Mouse (Mus musculus): ENCODE measurements at regions not wholly inside any gene's neighbourhood (a gene's known extent, or its start where the extent isn't known, plus 50 kb on each side); places are given as distances from the start of the nearest gene placed in this dataset.

- DNase-seq = no peak
Measured at GRCm38 (mm10) chr11:38034526-38035286, 798.9 kb upstream of the Tenm2 start.

- DNase-seq = no peak
Measured at GRCm38 (mm10) chr11:38021704-38022103, 785.9 kb upstream of the Tenm2 start.

GRCm38 (mm10) chr11:37978131-37978530, 742.4 kb upstream of the Tenm2 start:
- no peak for DNase-seq

GRCm38 (mm10) chr11:37936439-37937134, 700.8 kb upstream of the Tenm2 start:
- DNase-seq = no peak

DNA sequence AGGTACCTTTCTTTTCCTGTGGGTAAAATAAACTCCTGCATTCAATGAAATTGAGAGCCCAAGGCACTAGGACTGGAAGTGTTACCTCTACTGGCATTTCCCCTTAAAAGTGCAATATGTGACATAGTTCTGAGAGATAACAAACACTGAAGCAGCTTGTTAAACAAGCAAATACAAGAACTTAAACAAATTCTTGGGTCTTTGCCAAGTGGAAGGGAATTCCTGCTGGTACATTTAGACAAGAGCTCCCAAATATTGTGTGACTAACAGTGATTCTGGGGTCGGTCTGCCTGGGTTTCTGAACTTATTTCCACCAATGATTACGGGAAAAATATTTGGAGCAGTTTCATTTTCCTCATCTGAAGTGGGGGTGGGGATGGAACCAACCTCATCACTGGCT, 677.4 kb upstream of the Tenm2 start:
- DNase-seq = no peak

DNA sequence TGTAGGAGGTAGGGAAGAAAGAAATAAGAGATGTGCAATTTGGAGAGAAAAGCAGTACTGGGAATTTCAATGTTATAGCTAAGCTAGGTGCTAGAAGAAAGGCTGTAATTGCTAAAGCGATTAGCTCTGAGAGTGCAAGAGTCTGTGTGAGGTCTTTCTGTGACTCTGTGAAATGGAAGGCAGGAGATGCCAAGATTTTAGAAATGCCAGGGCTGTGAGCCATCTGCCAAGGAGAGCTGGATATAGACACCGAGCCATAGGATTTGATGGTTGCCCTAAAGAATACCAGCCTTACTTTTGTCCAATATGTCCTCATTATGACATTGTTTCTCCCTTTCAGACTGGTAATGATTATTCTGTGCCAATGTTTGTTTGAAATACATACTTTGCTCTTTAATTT, 669.2 kb upstream of the Tenm2 start:
- peak; percentile 2 for DNase-seq

DNA sequence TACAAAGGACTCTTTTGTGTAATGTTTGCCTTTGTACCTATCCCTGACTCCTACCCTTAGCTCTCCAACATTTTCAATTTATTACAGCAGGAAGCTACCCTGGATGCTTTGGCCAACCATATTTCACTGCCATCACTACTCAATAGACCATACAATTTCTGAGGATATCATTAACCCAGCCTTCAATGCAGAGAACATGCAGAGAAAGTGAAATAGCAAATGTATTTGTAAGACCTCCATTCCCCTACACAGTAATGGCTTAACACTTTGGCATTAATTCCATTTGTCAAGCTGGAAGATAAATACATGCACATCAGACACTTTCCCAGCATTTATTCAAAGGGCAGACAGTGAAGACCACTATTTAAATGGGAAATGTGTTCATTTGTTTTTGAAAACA, 661.9 kb upstream of the Tenm2 start:
- no peak for DNase-seq

- no peak for DNase-seq
Measured at GRCm38 (mm10) chr11:37882717-37883116, 647.0 kb upstream of the Tenm2 start.

DNA sequence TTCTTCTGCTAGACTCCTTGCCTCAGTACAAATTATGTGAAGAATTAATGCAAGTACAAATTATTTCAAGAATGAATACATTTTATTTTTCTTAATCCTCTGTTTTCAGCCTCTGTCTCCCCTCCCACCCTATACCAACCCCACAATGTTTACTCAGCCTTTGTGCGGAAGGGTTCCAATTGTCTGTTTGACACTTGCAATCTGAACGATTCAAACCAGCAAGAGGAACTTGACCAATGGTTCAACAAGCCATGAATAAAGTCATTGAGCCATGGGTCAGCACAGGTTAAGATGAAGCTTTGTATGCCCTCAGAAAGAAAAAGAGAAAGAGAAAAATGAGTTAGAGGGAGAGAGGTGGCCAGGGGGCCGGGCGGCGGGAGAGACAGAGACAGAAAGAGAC, 601.5 kb upstream of the Tenm2 start:
- DNase-seq = no peak

GRCm38 (mm10) chr11:37830975-37831374, 595.2 kb upstream of the Tenm2 start:
- DNase-seq = no peak

- DNase-seq = no peak
Measured at GRCm38 (mm10) chr11:37806761-37807160, 571.0 kb upstream of the Tenm2 start.

DNA sequence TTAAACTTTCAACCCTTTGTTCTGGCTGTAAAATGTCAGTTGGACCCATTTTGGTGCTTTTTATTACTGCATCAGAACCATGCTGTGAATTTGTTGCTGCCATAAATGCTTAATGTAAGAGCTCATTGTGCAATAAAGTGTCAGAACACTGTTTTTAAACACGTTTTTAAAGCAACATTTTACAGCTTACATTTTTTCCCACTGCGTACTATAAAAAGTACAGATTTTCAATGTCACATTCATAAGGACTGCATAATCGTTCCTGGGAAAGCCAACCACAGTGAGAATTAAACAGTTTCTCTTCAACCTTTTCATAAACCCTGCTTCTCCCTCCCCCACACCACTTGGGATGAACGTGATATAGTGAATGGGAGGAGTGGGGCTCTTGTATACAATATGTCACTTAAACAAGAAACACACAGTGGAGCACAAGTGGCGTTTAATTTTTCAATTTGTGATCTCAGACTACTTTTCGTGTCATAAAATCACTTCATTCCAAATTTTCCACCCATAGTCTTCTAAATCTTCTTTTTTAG, 563.1 kb upstream of the Tenm2 start:
- no peak for DNase-seq

DNA sequence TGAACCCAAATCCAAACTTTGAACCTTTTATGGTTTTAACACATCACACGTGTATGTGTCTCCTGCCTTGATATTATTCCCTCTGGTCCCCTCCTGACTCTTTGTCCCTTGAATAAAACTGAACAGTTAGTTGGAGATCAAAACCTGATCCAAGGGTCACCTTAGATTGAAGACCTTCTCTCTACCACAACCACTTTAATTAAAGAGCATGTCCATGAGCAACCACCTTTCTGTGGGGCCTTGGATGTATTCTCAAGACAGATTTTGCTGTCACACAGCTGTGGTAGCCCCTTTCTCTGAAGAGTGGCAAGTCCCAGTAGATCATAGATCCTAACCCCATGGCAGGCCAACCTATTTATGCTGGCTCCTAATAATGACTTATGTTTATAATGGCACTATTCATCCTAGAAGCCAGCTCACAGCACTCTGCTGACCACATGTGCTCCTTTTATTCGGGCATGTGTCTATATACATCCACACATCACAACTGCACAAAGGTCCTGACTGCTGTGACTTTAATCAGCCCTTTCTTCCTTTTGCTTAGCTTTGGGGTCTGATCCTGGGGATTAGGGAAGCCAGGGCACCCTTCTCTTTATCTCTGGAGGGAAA, 536.8 kb upstream of the Tenm2 start:
- no peak for DNase-seq

- no peak for DNase-seq
Measured at GRCm38 (mm10) chr11:37770881-37771280, 535.1 kb upstream of the Tenm2 start.

DNA sequence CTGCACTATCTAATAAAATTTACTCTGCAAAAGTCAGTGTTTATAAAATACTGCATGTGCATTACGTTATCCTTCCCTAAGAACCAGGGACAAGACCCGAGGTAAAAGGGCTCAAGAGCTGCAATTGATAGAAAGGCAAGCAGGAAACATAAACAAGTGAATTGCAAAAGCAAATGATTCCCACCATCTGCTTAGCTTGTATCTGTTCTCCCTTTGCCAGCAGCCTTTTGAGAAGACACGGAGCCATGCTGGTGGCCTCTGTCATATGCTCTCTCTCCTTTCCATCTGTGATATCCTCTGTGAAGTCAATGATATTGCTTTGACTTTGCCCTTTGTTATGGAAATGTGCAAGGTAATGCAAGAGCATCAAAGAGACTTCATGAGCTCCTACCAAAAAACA, 532.4 kb upstream of the Tenm2 start:
- DNase-seq = no peak

- no peak for DNase-seq
Measured at GRCm38 (mm10) chr11:37735992-37736391, 500.2 kb upstream of the Tenm2 start.

- DNase-seq = no peak
Measured at GRCm38 (mm10) chr11:37735501-37735900, 499.7 kb upstream of the Tenm2 start.

DNA sequence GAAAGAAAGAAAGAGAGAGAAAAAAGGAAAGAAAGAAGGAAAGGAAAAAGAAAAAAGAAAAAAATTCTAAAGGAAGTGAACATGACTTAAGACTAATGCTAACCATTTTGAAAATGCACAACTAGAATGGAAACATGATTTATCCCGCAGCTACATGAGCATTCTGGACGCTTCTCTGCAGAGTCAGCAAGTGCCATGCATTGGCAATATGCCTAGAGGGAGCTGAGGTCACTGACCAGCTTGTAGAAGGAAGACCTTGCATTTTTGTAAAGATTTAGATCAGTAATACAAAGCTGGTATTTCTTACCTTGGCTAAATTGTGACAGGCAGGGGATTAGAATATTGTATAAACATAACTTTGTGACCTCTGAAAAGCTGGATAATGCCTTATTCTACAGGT, 461.2 kb upstream of the Tenm2 start:
- peak; percentile 70 for DNase-seq

GRCm38 (mm10) chr11:37678484-37679193, 442.9 kb upstream of the Tenm2 start:
- no peak for DNase-seq

GRCm38 (mm10) chr11:37671320-37671719, 435.6 kb upstream of the Tenm2 start:
- DNase-seq = no peak

DNA sequence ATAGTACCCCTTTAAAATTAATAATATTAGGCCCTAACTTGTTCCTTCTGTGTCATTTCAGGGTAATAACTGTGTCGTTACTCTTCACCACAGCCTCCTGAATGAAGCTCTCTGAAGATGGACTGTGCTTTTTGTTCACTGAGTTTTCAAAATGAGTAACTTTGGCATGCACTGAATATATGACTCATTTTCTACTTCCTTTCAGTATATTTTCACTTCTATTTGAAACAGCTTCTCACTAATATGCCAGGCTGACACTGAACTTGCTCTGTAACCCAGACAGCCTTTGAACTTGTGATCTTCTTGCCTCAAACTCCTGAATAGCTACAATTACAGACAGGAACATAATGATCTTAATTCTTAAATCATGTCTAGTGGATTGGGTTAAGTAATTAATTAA, 431.2 kb upstream of the Tenm2 start:
- no peak for DNase-seq

DNA sequence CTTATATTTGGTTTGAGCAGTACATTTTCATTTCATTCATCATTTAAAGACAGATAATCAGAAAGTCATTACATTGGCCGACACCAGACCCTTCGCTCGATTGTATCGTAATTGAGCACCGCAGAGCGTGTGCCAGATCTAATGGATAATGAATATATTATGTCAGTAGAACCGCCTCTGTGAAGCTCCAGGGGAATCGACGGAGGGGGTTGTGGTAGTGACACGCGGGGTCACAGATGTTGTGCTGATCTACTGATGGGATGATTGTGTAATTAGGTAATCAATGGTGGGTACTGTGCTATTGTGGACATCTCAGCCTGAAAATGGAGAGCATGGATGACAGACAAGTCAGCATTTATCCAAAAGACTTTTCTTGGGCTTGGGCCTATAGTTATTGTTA, 414.3 kb upstream of the Tenm2 start:
- no peak for DNase-seq

- no peak for DNase-seq
Measured at GRCm38 (mm10) chr11:37623290-37623689, 387.5 kb upstream of the Tenm2 start.

All from adrenal gland, postnatal 10 days (tissue).